Mouse (Mus musculus) heart, adult 9 months (tissue): ENCODE measurements around the gene Olfr64.

Source experiments
- DNase-seq, 2 experiments: peaks; one replicate each; pipeline ENCODE4 v3.0.0; 2022; ENCODE audit warnings: low spot score in 2 of 2

Gene Olfr64

DNA sequence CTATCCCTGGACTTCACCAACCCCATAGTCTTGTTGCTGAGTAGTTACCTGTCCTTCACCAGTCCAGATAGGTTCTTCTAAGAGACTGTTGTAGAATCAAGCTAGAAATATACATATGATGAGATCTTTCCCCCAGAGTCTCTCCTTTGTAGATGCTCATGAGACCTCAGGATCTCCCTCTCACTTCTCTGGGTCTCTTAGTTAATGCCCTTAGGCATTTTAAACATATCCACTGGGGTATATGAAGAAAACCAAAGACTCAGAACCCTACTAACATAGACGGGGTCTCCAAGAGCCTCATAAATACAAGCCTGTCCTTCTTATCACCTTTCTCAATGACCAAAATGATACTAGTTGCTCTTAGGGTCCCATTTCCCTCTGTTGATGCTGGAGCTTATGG lies at the start of gene Olfr64:
Gene Olfr64 (minus strand): TSS at position 101 of the 400 bp plus-strand sequence.
- DNase-seq = no peak

DNA sequence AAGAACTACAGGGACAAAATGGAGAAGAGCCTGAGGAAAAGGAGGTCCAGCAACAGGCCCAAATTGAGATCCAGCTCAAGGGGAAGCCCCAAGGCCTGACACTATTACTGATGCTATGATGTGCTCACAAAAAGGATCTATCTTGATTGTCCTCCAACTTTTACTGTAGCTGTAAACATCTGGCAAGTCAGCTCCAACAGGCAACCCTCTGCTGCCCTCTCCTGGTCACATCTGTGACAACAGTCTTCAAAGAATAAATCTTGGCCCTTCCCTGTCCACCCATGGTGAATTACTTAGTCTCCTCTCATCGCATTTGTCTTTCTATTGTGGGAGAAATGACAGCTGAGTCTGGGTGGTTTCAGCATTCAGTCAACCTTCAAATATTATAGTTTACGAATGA lies 48.4 kb upstream of the Olfr64 start:
- DNase-seq = no peak

DNA sequence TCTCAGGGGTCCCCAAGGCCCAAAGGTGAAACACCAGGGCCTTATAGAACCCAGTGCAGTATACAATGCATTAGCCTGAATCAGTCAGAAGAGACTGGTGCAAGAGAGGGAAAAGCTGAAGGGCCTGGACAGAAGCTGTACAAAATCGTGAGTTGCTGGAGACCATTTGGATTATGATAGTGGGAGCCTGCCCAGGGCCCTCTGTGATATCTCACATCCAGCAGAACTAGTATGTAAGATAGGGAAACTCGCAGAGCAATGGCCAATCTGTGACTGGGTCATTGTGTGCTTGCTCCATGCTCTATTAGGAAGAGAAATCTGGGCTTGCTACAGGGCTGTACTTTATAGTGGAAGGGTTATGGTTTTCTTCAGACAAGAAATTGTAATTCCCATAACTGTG lies 40.0 kb upstream of the Olfr64 start, which contains the start of gene Olfr632:
Gene Olfr632 (plus strand): TSS at position 84 of the 400 bp plus-strand sequence.
- no peak for DNase-seq

DNA sequence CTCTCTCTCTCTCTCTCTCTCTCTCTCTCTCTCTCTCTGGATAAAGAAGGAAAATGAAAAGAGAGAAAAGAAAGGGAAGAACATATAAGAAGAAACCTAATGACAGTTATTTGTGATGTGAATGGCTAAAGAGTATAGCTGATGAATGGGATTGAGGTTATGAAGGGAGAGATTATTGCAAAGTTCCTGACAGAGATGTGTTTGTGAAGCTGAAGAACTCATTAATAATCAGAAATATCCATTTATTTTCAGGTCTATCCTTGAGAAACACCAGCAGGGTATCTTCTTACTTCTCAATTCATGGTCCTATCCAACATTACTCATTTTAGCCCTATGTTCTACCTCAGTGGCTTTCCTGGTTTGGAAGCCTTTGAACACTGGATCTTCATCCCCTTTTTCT lies 34.2 kb upstream of the Olfr64 start, which contains the start of gene Olfr631:
Gene Olfr631 (plus strand): TSS at position 301 of the 400 bp plus-strand sequence.
- no peak for DNase-seq

DNA sequence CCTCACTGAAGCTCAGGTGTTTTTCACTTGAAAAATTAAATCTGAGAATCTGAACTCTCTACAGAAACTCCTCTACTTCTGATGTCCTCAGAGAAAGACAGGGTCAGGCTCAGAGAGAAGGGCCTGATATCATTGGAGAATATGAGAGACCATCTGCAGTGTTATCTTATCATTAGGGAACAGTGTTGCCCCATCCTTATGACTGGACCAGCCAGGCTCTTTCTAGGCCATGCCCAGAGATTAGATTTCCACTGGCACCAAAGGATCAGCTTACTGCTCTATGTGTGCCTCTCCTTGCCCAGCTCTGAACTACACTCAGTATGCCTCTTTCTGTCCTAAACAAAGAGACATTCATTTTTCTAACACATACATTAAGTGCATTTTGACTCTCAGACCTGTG lies 21.1 kb upstream of the Olfr64 start:
- no peak for DNase-seq

DNA sequence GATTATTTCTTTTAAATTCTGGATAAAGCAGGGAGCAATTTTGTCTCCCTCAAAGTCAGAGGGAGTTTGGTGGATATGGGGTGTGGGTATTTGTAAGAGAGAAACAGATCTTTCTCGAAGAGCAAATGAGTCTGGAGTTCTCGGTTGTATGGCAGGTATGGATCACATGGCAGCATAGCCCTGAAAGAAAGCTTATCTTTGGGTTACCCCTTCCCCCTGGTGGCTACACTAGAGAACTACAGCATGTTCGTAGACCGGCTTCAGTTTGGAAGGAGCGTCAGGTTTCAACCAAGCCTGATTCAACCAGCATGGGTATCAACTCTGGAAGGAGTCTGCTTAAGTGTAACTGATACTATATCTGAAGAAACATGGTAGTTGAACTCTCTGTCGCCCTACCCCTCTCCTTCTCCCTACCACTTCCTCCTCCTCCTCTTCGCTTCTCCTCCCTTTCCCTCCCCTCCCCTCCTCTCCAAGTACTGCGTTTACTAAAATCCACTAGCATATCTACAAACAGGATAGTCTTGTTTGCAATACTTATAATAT lies 18.8 kb upstream of the Olfr64 start:
- no peak for DNase-seq

DNA sequence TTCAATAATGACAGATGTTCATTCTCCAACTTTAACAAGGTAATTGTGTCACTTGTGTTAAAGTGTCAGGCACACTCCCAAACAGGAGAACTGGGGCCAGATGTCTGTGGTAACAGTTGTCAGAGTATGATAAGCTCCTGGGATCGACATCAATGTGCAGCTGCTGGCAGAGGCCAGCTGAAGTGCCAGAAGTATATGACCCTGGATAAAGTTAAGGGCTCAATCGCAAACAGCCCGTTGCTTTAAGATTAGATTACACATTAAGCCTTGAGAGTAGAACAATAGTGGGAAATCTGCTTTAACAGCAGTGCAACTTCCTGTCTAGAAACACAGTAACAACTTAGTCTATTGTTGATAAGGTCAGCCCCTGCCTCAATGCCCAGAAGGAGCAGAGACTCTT lies 15.8 kb upstream of the Olfr64 start:
- no peak for DNase-seq

DNA sequence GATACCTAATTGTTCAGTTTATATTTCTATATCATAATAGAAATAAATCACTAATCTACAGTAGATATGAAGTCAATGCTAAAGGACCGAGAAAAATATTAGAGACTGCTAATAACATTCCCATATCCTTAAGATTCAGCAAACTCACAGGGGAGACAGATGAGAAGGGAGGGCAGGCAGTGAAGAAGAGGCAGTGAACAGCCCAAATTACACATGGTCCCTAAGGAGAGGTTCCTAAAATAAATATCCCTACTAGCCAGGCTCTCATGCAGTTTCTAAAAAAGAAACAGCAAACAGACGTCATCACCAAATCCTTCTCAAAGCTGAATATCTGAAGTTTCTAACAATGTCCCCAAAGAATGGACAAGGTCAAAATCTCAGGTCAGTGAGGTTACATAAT lies 8.9 kb upstream of the Olfr64 start, which contains the start of gene Olfr65:
Gene Olfr65 (plus strand): TSS at position 301 of the 400 bp plus-strand sequence.
- peak in 1 of 2 experiments; percentile 14 for DNase-seq

DNA sequence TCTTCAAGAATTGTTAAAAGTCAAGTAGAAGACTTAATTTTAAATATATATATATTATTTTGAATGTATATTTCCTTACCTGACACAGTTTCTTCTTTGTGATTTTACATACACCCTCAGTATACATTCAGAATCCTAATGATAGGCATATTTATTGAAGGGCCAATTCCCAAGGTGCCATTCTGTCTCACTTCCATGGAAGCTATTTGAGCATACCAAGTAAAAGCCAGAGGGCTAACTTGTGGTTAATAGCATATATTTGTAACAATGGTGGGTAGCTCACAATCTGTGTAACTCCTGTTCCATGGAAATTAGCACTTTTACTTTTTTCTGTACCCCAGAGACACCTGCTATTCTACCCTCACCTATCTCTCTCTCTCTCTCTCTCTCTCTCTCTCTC lies 8.1 kb downstream of the Olfr64 start, which contains the start of gene Olfr66:
Gene Olfr66 (minus strand): TSS at position 101 of the 400 bp plus-strand sequence.
- DNase-seq = no peak

DNA sequence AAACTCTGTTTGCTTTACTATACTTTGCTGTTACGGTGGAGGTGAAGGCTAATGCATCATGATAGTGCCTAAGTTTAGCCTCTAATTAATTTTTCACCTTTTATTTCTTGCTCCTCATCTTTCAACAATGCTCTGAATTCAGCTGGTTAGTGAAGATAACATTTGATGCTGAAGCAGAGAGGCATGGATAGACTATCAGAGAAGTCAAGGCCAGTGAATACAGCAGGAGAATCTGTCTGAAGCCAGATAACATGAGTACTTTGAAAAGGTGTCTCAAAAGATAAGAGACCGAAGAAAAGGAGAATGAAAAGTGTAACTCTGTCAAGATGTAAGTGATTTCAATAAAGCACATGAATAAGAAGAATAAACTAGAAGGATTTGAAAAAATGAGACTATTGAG lies 17.2 kb downstream of the Olfr64 start:
- DNase-seq = no peak

DNA sequence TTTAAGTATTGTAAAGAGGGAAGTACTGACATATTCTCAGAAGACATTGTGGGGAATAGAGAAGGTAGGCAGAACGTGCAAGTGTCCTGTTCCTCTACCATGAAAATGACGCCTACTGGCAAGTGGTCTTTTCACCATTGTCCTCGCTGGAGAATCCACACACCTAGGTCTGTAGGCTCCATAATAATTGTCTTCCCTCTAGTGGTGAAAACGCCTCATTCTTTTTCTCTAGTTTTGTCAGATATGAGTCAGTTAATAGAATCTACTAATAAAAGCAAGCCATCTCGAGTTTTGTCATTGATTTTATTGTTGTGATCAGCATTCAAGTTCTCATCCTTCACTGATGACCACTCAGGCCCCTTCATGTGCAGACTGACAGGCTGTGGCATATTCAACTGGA lies 19.8 kb downstream of the Olfr64 start:
- no peak for DNase-seq

DNA sequence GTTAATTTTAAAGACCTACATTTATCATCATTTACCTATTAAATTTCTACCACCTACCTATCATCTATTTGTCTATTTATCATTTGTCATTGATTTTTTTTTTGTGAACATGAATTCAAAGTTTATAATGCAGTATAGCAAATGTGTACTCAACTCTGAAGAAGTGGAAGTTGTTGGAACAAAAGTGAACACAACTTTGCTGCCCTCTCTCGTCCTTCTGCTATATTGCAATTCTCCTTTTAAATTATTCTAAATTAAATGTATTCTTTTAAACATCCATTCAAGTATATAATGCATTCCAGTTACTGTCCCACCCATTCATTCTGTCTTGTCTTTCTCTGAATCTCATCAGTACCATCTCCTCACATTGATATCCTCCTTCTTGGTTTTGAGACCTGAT lies 21.2 kb downstream of the Olfr64 start:
- DNase-seq = no peak

DNA sequence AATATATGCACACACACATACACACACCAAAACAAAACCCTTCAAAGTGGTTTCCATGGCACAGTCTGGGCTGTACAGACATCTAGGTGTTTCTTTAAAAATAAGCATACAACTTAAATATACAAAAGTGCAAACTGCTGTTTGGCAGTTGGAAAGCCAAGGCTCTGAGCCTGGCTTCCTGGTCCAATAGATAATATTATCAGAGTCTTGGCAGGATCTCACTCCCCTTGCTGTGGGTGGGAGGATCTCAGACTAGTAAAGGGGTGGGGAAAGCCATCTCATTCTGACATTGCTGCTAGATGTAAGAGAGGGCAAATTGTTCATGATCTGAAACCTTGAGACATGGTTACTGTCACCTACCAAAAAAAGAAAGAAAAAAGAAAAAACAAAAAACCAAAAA lies 23.6 kb downstream of the Olfr64 start:
- no peak for DNase-seq

DNA sequence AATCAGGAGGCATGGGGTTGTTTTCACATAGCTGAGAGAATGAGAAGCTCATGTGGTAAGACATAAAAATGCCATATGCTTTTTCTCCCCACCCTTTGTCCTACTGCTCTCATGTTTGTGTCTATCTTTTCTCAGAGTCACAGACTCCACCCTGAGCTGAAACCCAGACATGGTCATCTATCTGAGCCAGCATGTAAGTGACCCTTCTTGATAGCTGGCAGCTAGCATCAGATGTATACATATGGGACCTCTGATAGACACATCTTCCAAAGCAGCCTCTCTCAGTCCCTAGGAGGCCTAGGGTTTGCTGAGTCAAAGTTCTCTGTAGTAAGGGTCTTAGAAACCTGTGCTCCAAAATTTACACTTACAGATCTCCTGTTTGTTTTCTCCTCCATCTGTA lies 28.6 kb downstream of the Olfr64 start:
- no peak for DNase-seq

DNA sequence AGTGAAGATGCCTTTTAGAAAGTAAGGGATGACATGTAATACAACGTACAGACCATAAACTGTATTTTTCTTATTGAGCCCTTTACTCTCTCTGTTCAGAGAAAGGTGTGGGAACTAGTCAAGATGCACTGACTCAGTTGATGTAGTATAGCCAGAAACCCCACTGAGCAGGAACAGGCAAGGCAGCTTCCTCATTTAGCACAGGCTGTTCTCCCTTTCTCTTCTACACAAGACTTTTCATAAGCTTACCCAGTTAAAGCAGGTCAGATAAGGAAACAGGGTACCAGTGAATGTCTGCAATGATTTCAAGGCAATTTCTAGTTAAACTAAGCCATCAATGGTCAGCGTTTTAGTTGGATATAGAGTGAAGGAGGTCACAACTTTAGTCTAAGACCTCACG lies 32.8 kb downstream of the Olfr64 start:
- no peak for DNase-seq

DNA sequence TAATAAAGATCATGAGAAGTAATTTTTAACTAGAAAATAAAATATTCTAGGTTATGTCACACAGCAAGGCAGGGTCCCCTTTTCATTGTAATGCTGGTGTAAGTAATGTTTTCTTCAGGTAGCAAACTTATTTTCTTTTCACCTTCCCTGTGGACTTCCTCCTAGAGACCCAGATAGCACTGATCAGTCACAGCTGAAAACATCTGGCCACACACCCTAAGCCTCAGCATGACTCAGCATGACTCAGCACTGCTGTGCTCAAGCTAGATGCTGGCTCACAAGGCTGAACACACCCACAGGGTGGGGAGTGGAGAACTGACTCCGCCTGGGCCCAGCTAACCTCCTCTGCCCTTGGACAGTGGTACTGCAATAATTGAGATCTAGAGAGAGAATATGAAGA lies 33.4 kb downstream of the Olfr64 start:
- peak; percentile 32 to 52 for DNase-seq

DNA sequence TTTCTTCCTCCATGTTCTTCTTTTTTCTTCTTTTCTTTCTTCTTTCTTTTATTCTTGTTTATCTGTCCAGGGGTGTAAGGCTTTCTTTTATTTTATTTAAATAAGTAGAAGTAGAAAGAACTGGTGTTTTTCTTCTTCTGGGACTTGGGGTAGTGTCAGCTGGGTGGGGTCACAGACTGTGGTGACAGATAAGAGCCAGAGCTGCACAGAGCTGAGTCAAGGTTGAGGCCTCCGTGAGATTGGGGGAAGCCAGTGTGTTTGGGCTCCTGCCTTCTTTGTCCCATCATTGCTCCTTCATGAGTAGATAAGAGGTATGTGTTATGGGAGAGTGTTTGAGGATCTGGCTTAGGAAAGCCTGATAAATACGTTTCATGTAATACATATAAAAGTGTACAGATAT lies 35.2 kb downstream of the Olfr64 start:
- no peak for DNase-seq

DNA sequence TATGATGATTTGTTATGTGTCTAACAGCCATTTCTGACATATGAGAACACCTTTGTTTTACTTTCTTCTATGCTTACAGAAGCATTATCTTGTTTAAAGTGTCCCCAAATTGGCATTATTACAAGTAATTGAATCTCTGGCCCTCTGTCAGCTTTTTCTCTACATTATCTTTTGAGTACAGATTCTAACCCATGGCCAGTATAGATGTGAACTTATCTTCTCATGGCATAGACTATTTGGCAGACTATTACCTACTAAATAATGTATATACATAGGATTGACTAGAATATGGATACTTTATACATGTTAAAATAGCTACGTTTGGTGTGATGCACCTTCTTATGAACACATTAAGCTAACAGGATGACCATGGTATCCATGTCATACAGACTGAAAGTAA lies 39.6 kb downstream of the Olfr64 start:
- no peak for DNase-seq

DNA sequence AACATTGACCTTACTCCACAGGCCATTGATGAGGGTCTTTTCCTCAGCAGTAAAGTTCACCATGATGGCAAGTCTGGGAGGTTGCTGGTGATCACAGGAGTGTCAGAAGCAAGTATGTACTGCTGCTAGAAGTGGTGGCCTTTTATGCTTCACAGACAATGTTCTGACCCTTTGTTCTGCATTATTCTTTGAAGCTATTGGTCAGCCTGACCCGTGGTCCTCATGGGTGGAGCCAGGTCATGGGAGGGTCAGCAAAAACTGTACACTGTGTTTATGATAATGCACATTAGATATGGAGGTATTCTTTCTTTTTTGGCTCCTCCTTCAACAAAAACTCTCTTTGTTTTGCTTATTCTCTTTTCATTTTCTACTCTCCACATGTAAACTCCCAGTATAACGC lies 41.2 kb downstream of the Olfr64 start, which contains the start of gene Hbb-y:
Gene Hbb-y (minus strand): TSS at position 127 of the 400 bp plus-strand sequence.
- DNase-seq = no peak

DNA sequence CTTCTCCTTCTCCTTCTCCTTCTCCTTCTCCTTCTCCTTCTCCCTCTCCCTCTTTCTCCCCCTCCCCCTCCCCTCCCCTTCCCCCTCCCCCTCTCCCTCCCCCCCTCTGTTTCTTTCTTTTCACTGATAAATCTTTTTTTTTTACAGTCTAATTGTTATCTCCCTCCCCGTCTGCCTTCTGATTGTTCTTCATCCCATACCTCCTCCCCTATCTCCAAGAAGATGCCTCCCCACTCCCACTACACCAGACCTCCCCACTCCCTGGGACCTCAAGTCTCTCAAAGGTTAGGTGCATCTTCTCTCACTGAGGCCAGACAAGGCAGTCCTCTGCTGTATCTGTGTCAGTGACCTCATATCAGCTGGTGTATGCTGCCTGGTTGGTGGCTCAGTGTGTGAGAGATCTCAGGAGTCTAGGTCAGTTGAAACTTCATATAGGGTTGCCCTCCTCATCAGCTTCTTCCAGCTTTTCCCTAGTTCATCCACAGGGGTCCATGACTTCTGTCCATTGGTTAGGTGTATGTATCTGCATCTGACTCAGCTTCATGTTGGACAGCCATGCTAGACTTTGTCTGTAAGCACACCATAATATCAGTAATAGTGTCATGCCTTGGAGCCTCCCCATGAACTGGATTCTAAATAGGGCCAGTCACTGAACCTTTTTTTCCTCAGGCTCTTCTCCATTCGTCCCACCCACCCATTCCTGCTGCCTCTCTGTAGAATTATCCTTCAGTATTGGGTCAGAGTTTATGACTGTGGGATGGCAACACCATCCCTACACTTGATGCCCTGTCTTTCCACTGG lies 49.6 kb downstream of the Olfr64 start:
- DNase-seq = no peak

DNA sequence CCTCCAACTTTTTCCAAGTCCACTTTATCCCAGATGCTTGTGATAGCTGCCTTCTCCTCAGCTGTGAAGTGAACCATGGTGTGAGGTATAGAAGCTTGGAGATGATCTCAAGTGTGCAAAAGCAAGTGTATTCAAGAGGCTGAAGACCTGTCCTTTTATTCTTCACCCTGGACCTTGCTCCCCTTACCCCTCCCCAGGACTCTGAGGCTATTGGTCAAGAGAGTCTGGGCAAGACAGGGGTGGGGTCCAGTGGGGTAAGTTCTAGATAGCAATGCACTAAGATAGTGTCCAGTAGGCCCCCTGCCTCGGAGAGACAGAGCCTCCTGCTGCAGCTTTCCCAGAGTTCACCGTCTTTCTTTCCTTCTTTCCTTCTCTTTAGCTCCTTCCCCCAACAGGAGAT lies 51.3 kb downstream of the Olfr64 start, which contains the start of gene Hbb-bh1:
Gene Hbb-bh1 (minus strand): TSS at position 131 of the 400 bp plus-strand sequence.
- DNase-seq = no peak

DNA sequence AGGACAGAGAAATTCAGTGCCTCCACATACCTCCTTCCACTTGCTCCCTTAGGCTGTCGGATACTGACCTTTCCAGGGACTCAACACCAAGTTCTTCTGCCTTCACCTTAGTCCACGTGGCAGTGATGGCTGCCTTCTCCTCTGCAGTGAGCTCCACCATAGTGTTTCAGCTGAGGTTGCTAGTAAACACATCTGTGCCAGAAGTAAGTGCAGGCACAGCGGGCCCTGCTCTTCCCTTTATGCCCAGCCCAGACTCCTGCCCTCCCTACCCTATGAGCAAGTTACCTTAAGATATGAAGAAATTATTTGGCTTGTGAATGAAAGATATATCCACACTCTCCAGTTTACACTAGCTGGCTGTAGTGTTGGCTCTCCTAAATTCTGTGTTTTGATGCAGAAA lies 54.0 kb downstream of the Olfr64 start, which contains the start of gene Hbb-bh2:
Gene Hbb-bh2 (minus strand): TSS at position 253 of the 400 bp plus-strand sequence.
- DNase-seq = no peak
